Mouse (Mus musculus) midbrain, embryonic 11.5 days (tissue): ENCODE data around the gene Abca13. TPM values are rescaled to one million over a fixed set of nuclear protein-coding genes. Genes with fewer than 3 reads are reported as not detected.
"Not testable (repeated sequence)": the region's sequence is repeated elsewhere in the genome, so short reads cannot be mapped to it uniquely, and the experiment has no call there.

Experiments used
- ATAC-seq: fragments of 200-750 bp; cut with Nextera tagmentation; 2 replicates; pipeline ENCODE4 v1.8.0; 2017; ENCODE audit warnings: moderate TSS enrichment, moderate library complexity; ENCODE audit not compliant: low FRiP score
- DNase-seq: peaks from one replicate; pipeline ENCODE4 v3.0.0; 2015; ENCODE audit warnings: low spot score; ENCODE audit errors: missing footprints
- H3K27ac ChIP-seq: fragments of 300-500 bp; sonication (generic); 2 replicates; pipeline ENCODE4 v1.5.1; 2014; ENCODE audit warnings: low read depth, low read length
- H3K27me3 ChIP-seq: fragments of 300-500 bp; sonication (generic); 2 replicates; pipeline ENCODE4 v1.6.1; 2014; ENCODE audit warnings: mild to moderate bottlenecking, low read length, moderate library complexity, mixed read lengths; ENCODE audit not compliant: control insufficient read depth, insufficient read depth
- H3K36me3 ChIP-seq: fragments of 300-500 bp; sonication (generic); 2 replicates; pipeline ENCODE4 v1.6.1; 2014; ENCODE audit warnings: mild to moderate bottlenecking, low read length, moderate library complexity, mixed read lengths; ENCODE audit not compliant: control insufficient read depth, insufficient read depth
- H3K4me1 ChIP-seq: fragments of 300-500 bp; sonication (generic); 2 replicates; pipeline ENCODE4 v1.6.1; 2014; ENCODE audit warnings: low read length; ENCODE audit not compliant: control insufficient read depth, insufficient read depth
- H3K4me2 ChIP-seq: fragments of 300-500 bp; sonication (generic); 2 replicates; pipeline ENCODE4 v1.6.1; 2014; ENCODE audit warnings: mild to moderate bottlenecking, moderate library complexity
- H3K4me3 ChIP-seq: fragments of 300-500 bp; sonication (generic); 2 replicates; pipeline ENCODE4 v1.5.1; 2014; ENCODE audit warnings: low read depth, low read length
- H3K9ac ChIP-seq: fragments of 300-500 bp; sonication (generic); 2 replicates; pipeline ENCODE4 v1.6.1; 2014; ENCODE audit warnings: low read length
- H3K9me3 ChIP-seq: fragments of 300-500 bp; sonication (generic); 2 replicates; pipeline ENCODE4 v1.6.1; 2016; ENCODE audit warnings: low read length; ENCODE audit not compliant: control insufficient read depth
- WGBS: fragments of 180-500 bp; shearing (Covaris S2); extraction: QIAGEN DNeasy Blood & Tissue Kit; methylation state at CpG from one replicate; pipeline ENCODE4 v1.1.7; 2014; 5-methylcytosine and 5-hydroxymethylcytosine counted together
- polyA plus RNA-seq: library from polyadenylated mRNA; unstranded; fragments of >200 nt; fragmentation: Nextera tagmentation; extraction: Ambion mirVana; gene quantifications from 2 replicates; pipeline ENCODE4 v1.2.1, GENCODE M21; 2014

The Abca13 gene
- polyA plus RNA-seq, 1 experiment from 2014 or later = 0.03 TPM

- not testable (repeated sequence) for H3K9ac ChIP-seq, H3K9me3 ChIP-seq, ATAC-seq, H3K4me1 ChIP-seq, H3K4me2 ChIP-seq, H3K36me3 ChIP-seq, H3K4me3 ChIP-seq, DNase-seq, H3K27me3 ChIP-seq, H3K27ac ChIP-seq
Measured at GRCm38 (mm10) chr11:9189471-9189870, 2.3 kb upstream of the Abca13 start.

- DNase-seq (peak; percentile 82), ATAC-seq (peak; percentile 77)
Measured at GRCm38 (mm10) chr11:9190772-9191554, 779 bp upstream of the Abca13 start.

GRCm38 (mm10) chr11:9194861-9195260, 3.1 kb downstream of the Abca13 start:
- Histone ChIP-seq H3K27ac (no peak overlapping the region), H3K4me1 (peaks cover 2% of the 10 kb centered on the region; the same call in 1 of the 2 replicates), H3K36me3 (no peaks in the 10 kb centered on the region), H3K9ac (no peak overlapping the region), H3K4me2 (no peak overlapping the region), H3K4me3 (no peak overlapping the region), H3K9me3 (no peaks in the 10 kb centered on the region), H3K27me3 (no peaks in the 10 kb centered on the region)
- whole genome bisulfite sequencing = 91% methylated on average over 3 of the region's 3 CpGs
- ATAC-seq (no peak), DNase-seq (no peak)

More at GRCm38 (mm10) chr11:9190772-9191554, 779 bp upstream of the Abca13 start:
- Histone ChIP-seq H3K4me2 (no peak overlapping the region), H3K4me1 (peaks cover 2% of the 10 kb centered on the region; the same call in 1 of the 2 replicates), H3K27me3 (no peaks in the 10 kb centered on the region), H3K27ac (no peak overlapping the region), H3K36me3 (no peaks in the 10 kb centered on the region), H3K9me3 (no peaks in the 10 kb centered on the region), H3K9ac (no peak overlapping the region), H3K4me3 (no peak overlapping the region)
- 40% methylated on average over 11 of the region's 11 CpGs for WGBS

- DNase-seq (no peak), ATAC-seq (no peak)
- Histone ChIP-seq H3K27me3 (no peaks in the 10 kb centered on the region), H3K4me3 (no peak overlapping the region), H3K36me3 (no peaks in the 10 kb centered on the region), H3K9me3 (no peaks in the 10 kb centered on the region), H3K27ac (no peak overlapping the region), H3K4me2 (no peak overlapping the region), H3K9ac (no peak overlapping the region), H3K4me1 (no peaks in the 10 kb centered on the region)
- WGBS = 81% methylated on average over 2 of the region's 2 CpGs
Measured at GRCm38 (mm10) chr11:9199868-9200267, 8.1 kb downstream of the Abca13 start.

GRCm38 (mm10) chr11:9210707-9211106, 19.0 kb downstream of the Abca13 start:
- ATAC-seq (no peak), DNase-seq (no peak)
- Histone ChIP-seq H3K27ac (no peak overlapping the region), H3K27me3 (no peaks in the 10 kb centered on the region), H3K4me1 (no peaks in the 10 kb centered on the region), H3K9me3 (no peaks in the 10 kb centered on the region), H3K36me3 (no peaks in the 10 kb centered on the region), H3K4me3 (no peak overlapping the region), H3K4me2 (no peak overlapping the region), H3K9ac (no peak overlapping the region)
- WGBS = 71% methylated on average over 8 of the region's 8 CpGs

GRCm38 (mm10) chr11:9213580-9213979, 21.8 kb downstream of the Abca13 start:
- WGBS = 89% methylated on average over 9 of the region's 9 CpGs
- ATAC-seq = no peak

GRCm38 (mm10) chr11:9216252-9216651, 24.5 kb downstream of the Abca13 start:
- no peak overlapping the region for H3K27ac ChIP-seq
- DNase-seq = no peak
- H3K4me2 ChIP-seq = no peak overlapping the region
- 32% methylated on average over 4 of the region's 4 CpGs for whole genome bisulfite sequencing
- no peak overlapping the region for H3K4me3 ChIP-seq
- H3K36me3 ChIP-seq = no peaks in the 10 kb centered on the region
- no peak overlapping the region for H3K9ac ChIP-seq
- ATAC-seq = no peak
- H3K4me1 ChIP-seq = no peaks in the 10 kb centered on the region
- H3K9me3 ChIP-seq = no peaks in the 10 kb centered on the region
- no peaks in the 10 kb centered on the region for H3K27me3 ChIP-seq

More at GRCm38 (mm10) chr11:9213580-9213979, 21.8 kb downstream of the Abca13 start:
- no peaks in the 10 kb centered on the region for H3K4me1 ChIP-seq
- no peak overlapping the region for H3K9ac ChIP-seq
- no peaks in the 10 kb centered on the region for H3K36me3 ChIP-seq
- no peak overlapping the region for H3K4me2 ChIP-seq
- H3K27me3 ChIP-seq = no peaks in the 10 kb centered on the region
- no peaks in the 10 kb centered on the region for H3K9me3 ChIP-seq
- no peak overlapping the region for H3K27ac ChIP-seq
- H3K4me3 ChIP-seq = no peak overlapping the region
- no peak for DNase-seq

- Histone ChIP-seq H3K27me3 (no peaks in the 10 kb centered on the region), H3K4me2 (no peak overlapping the region), H3K27ac (no peak overlapping the region), H3K9ac (no peak overlapping the region), H3K36me3 (no peaks in the 10 kb centered on the region), H3K4me3 (no peak overlapping the region), H3K9me3 (no peaks in the 10 kb centered on the region), H3K4me1 (no peaks in the 10 kb centered on the region)
- WGBS = 86% methylated on average over 3 of the region's 3 CpGs
- ATAC-seq (no peak), DNase-seq (no peak)
Measured at GRCm38 (mm10) chr11:9220501-9220900, 28.8 kb downstream of the Abca13 start.

- no peaks in the 10 kb centered on the region for H3K4me1 ChIP-seq
- no peak overlapping the region for H3K4me3 ChIP-seq
- no peak overlapping the region for H3K27ac ChIP-seq
- WGBS = 93% methylated on average over 1 of the region's 1 CpGs
- DNase-seq (no peak), ATAC-seq (no peak)
- no peak overlapping the region for H3K9ac ChIP-seq
- H3K9me3 ChIP-seq = no peaks in the 10 kb centered on the region
- no peaks in the 10 kb centered on the region for H3K36me3 ChIP-seq
- H3K27me3 ChIP-seq = no peaks in the 10 kb centered on the region
- no peak overlapping the region for H3K4me2 ChIP-seq
Measured at GRCm38 (mm10) chr11:9221646-9222045, 29.9 kb downstream of the Abca13 start.
